Mouse (Mus musculus) lung, adult 2 months (tissue): ENCODE measurements around the gene Wnt5a.

Experiments used
- CTCF ChIP-seq: fragments of 200-500 bp; IDR thresholded peaks from 2 replicates; pipeline ENCODE4 v1.5.1; 2011; ENCODE audit warnings: mild to moderate bottlenecking, low read length, control low read depth; ENCODE audit not compliant: insufficient read depth
- POLR2A ChIP-seq: fragments of 200-500 bp; IDR thresholded peaks from 2 replicates; pipeline ENCODE4 v1.6.1; 2011; ENCODE audit warnings: low read depth, mild to moderate bottlenecking, control low read depth, low read length, borderline replicate concordance; ENCODE audit errors: extremely low read depth

GRCm38 (mm10) chr14:28456372-28457076, 48.0 kb upstream of the Wnt5a start:
- no peak for TF ChIP-seq POLR2A
- no peak for TF ChIP-seq CTCF
